Mouse (Mus musculus) small intestine, adult 2 months (tissue): ENCODE data around the gene Hist1h3e. TPM values are rescaled to one million over a fixed set of nuclear protein-coding genes. Genes with fewer than 3 reads are reported as not detected.
A peak's percentile ranks its signal among the peaks of the same experiment; 100 is the strongest.
"Not testable (repeated sequence)": the region's sequence is repeated elsewhere in the genome, so short reads cannot be mapped to it uniquely, and the experiment has no call there.

Experiments
- H3K27ac ChIP-seq: fragments of 200-500 bp; 2 replicates; pipeline ENCODE4 v1.5.1; 2012; ENCODE audit warnings: low read depth, low read length, control low read depth, inconsistent platforms; ENCODE audit not compliant: insufficient read depth
- H3K27me3 ChIP-seq: fragments of 200-500 bp; 2 replicates; pipeline ENCODE4 v1.6.1; 2012; ENCODE audit warnings: mild to moderate bottlenecking, moderate library complexity, low read length, inconsistent platforms; ENCODE audit not compliant: control insufficient read depth, insufficient read depth
- H3K36me3 ChIP-seq: fragments of 200-500 bp; 2 replicates; pipeline ENCODE4 v1.6.1; 2012; ENCODE audit warnings: mild to moderate bottlenecking, low read length, control low read depth, inconsistent platforms; ENCODE audit not compliant: control insufficient read depth, insufficient read depth
- H3K4me1 ChIP-seq: fragments of 200-500 bp; 2 replicates; pipeline ENCODE4 v1.6.1; 2012; ENCODE audit warnings: low read length, inconsistent platforms, mixed read lengths; ENCODE audit not compliant: control insufficient read depth, insufficient read depth, insufficient read length
- H3K4me3 ChIP-seq: fragments of 200-500 bp; 2 replicates; pipeline ENCODE4 v1.5.1; 2012; ENCODE audit warnings: low read depth, mild to moderate bottlenecking, control low read depth, inconsistent platforms, low read length, moderate library complexity
- CTCF ChIP-seq: fragments of 200-500 bp; IDR thresholded peaks from 2 replicates; pipeline ENCODE4 v1.5.1; 2012; ENCODE audit warnings: low read depth, mild to moderate bottlenecking, control low read depth, inconsistent platforms, low read length, moderate library complexity, mixed read lengths; ENCODE audit not compliant: insufficient replicate concordance, insufficient read length; ENCODE audit errors: extremely low read depth
- POLR2A ChIP-seq: fragments of 200-500 bp; IDR thresholded peaks from 2 replicates; pipeline ENCODE4 v1.6.1; 2012; ENCODE audit warnings: low read depth, mild to moderate bottlenecking, control low read depth, inconsistent platforms, low read length, moderate library complexity
- WGBS: fragments of 180-500 bp; shearing (Covaris S2); methylation state at CpG from one replicate; pipeline ENCODE4 v1.1.7; 2018; 5-methylcytosine and 5-hydroxymethylcytosine counted together
- polyA plus RNA-seq: library from polyadenylated mRNA; depleted of rRNA; stranded (reverse); fragments of >200 nt; gene quantifications from 2 replicates; pipeline ENCODE4 v1.2.3, GENCODE M21; 2012

Hist1h3e gene
- polyA plus RNA-seq, 1 experiment = 43.3 TPM

GRCm38 (mm10) chr13:23575271-23575851, 13.2 kb upstream of the Hist1h3e start, which contains the start of gene Hist1h3d:
TSS of gene Hist1h3d (plus strand) at chr13:23575763.
- no peak for TF ChIP-seq POLR2A
- no peak for TF ChIP-seq CTCF
- WGBS = 1% methylated on average over 18 of the region's 18 CpGs
- peak within 1 kb of the TSS; percentile 79 for H3K27ac ChIP-seq

GRCm38 (mm10) chr13:23574546-23575170, 12.5 kb upstream of the Hist1h3e start:
- 3% methylated on average over 15 of the region's 39 CpGs for WGBS
- peak overlapping the region; percentile 79 for H3K27ac ChIP-seq
- peak overlapping the region; percentile 52 for H3K4me3 ChIP-seq
- not testable (repeated sequence) for H3K4me1 ChIP-seq, H3K27me3 ChIP-seq, H3K36me3 ChIP-seq

More at GRCm38 (mm10) chr13:23575271-23575851, 13.2 kb upstream of the Hist1h3e start, which contains the start of gene Hist1h3d:
- Histone ChIP-seq H3K36me3 (no peaks in the 10 kb centered on the region), H3K4me1 (no peaks in the 10 kb centered on the region), H3K27me3 (no peaks in the 10 kb centered on the region), H3K4me3 (peak within 1 kb of the TSS; percentile 73)

- not testable (repeated sequence) for H3K27me3 ChIP-seq
- H3K27ac ChIP-seq = peak within 1 kb of the TSS; percentile 89
- under 1% methylated on average over 42 of the region's 42 CpGs for WGBS
Measured at GRCm38 (mm10) chr13:23573898-23574524, 11.8 kb upstream of the Hist1h3e start, which contains the start of the genes Hist1h2bf and Hist1h2ad. TSS of gene Hist1h2bf (minus strand) at chr13:23574196. TSS of gene Hist1h2ad (plus strand) at chr13:23574381.

GRCm38 (mm10) chr13:23573034-23573897, 11.1 kb upstream of the Hist1h3e start:
- Histone ChIP-seq H3K4me3 (peak overlapping the region; percentile 65), H3K27ac (peak overlapping the region; percentile 89)
- not testable (repeated sequence) for H3K4me1 ChIP-seq, H3K27me3 ChIP-seq, H3K36me3 ChIP-seq
- WGBS = 5% methylated on average over 20 of the region's 20 CpGs

More at GRCm38 (mm10) chr13:23573898-23574524, 11.8 kb upstream of the Hist1h3e start, which contains the start of the genes Hist1h2bf and Hist1h2ad:
- not testable (repeated sequence) for H3K4me1 ChIP-seq, H3K36me3 ChIP-seq
- H3K4me3 ChIP-seq = peak within 1 kb of the TSS; percentile 65

- Histone ChIP-seq H3K27ac (no peak overlapping the region; the same call in 1 of the 2 replicates), H3K4me3 (no peak overlapping the region), H3K27me3 (no peaks in the 10 kb centered on the region), H3K4me1 (no peaks in the 10 kb centered on the region), H3K36me3 (no peaks in the 10 kb centered on the region)
- TF ChIP-seq POLR2A (no peak), CTCF (no peak)
- WGBS = 20% methylated on average over 2 of the region's 2 CpGs
Measured at GRCm38 (mm10) chr13:23572218-23573033, 10.3 kb upstream of the Hist1h3e start.

GRCm38 (mm10) chr13:23571504-23572217, 9.5 kb upstream of the Hist1h3e start:
- H3K4me1 ChIP-seq, H3K27me3 ChIP-seq, H3K36me3 ChIP-seq: not testable (repeated sequence)
- WGBS = under 1% methylated on average over 19 of the region's 34 CpGs
- Histone ChIP-seq H3K27ac (peak overlapping the region; percentile 90), H3K4me3 (peak overlapping the region; percentile 64)
